Mouse (Mus musculus) liver, postnatal 0 days (tissue): ENCODE results near the gene Pus7l.

Experiments used
- CTCF ChIP-seq: sonication (generic); IDR thresholded peaks from 2 replicates; pipeline ENCODE4 v1.5.1; 2016; ENCODE audit warnings: antibody characterized with exemption, low read depth
- EP300 ChIP-seq: IDR thresholded peaks from 2 replicates; pipeline ENCODE4 v1.6.1; 2016; ENCODE audit warnings: antibody characterized with exemption, low read depth, mild to moderate bottlenecking

DNA sequence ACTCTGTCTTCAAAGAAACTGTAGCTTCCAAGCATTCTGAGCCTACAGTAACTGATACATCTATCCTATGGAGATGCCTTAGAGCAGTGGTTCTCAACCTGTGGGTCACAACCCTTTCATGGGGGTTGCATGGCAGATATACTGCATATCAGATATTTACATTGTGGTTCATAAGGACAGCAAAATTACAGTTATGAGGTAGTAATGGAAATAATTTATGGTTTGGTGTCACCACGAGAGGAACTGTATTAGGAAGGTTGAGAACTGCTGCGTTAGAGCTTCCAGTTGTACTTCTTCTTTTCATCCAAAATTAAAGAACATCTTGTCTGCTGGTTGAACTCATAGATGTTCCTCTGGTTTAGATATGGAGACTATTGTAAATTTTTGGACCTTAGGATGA lies 53.9 kb downstream of the Pus7l start:
- TF ChIP-seq CTCF (no peak), EP300 (no peak)
